Comparison of ENCODE assay signal across 8 mouse cellular contexts in the genomic region with DNA sequence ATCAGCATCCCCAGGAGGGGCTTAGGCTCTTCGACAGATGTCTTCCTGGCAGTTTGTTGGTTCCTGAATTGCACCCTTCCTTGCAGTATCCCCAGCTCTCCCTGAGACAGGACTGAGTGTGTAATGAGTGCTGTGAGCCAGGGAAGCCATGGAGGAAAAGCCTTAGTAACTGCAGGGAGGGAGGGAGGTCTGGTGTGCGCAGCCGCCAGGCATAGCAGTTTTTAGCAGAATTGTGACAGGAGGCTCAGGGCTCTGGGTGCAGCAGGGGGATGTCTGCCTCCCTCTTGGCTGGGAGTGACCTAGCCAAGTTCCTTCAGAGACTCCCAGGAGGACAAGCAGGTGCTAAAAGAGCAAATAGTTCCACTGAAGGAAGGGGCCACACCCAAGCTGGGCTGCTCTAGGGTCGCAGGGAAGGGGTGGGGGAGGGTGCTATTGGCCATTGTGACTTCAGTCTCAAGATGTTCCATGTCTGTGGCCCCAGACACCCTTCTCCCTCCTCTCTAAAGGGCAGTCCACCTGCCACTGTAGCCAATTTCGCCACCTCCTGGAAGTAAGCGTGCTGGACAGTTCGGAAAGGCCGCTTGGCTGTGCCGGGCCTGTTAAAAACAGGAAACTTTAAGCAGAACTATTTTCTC. TPM values are rescaled to one million over a fixed set of nuclear protein-coding genes. Genes with fewer than 3 reads are reported as not detected.
DNase-seq lines count a peak whose midpoint lies in the region; ATAC-seq and TF ChIP-seq lines count a peak whose summit lies in the region.

No protein-coding gene starts in this region.

- H3K4me3 ChIP-seq in liver, adult 2 months (ENCODE audit: insufficient read depth, low read depth, low read length), result no peak overlapping the region
- no peak overlapping the region for H3K4me3 ChIP-seq in liver, embryonic 12.5 days
- no peak overlapping the region for H3K4me3 ChIP-seq in embryonic facial prominence, embryonic 13.5 days
- H3K4me3 ChIP-seq in intestine, embryonic 16.5 days (ENCODE audit: low read length), result no peak overlapping the region

- peak overlapping the region; percentile 42 for H3K27ac ChIP-seq in liver, adult 2 months (replicated peaks; ENCODE audit: insufficient read depth, low read depth, low read length)
- no peak overlapping the region for H3K27ac ChIP-seq in liver, embryonic 12.5 days
- H3K27ac ChIP-seq in embryonic facial prominence, embryonic 13.5 days, result 0 out of 2 replicates have a peak overlapping the region, but pooled peaks have one; percentile 2
- peak overlapping the region; percentile 18; the same call in 1 of the 2 replicates for H3K27ac ChIP-seq in intestine, embryonic 16.5 days (ENCODE audit: low read length)

- no peaks in the 10 kb centered on the region for H3K27me3 ChIP-seq in liver, adult 2 months (ENCODE audit: control insufficient read depth, insufficient read depth, low read length)
- no peaks in the 10 kb centered on the region for H3K27me3 ChIP-seq in liver, embryonic 12.5 days (replicated peaks)
- H3K27me3 ChIP-seq in embryonic facial prominence, embryonic 13.5 days, result no peaks in the 10 kb centered on the region
- no peaks in the 10 kb centered on the region for H3K27me3 ChIP-seq in intestine, embryonic 16.5 days (replicated peaks; ENCODE audit: control insufficient read depth, insufficient read depth, low read length)

- H3K4me2 ChIP-seq in liver, embryonic 12.5 days, result no peak overlapping the region
- no peak overlapping the region for H3K4me2 ChIP-seq in embryonic facial prominence, embryonic 13.5 days
- no peak overlapping the region for H3K4me2 ChIP-seq in intestine, embryonic 16.5 days (ENCODE audit: low read depth, low read length)

- no peak for DNase-seq in liver, adult 2 months (ENCODE audit: extremely low read depth, low read depth, low spot score)
- DNase-seq in lung, postnatal 4 days, result peak; percentile 46 to 59
- DNase-seq in urinary bladder, postnatal 10 days (ENCODE audit: low spot score), result no peak
- no peak for DNase-seq in spleen, postnatal 14 days (ENCODE audit: low spot score in 2 of 2)
- DNase-seq in right cerebral cortex, postnatal 4 days, result no peak

- no peak overlapping the region for H3K9ac ChIP-seq in liver, adult 2 months (ENCODE audit: low read depth, low read length)
- H3K9ac ChIP-seq in liver, embryonic 12.5 days, result no peak overlapping the region
- H3K9ac ChIP-seq in embryonic facial prominence, embryonic 13.5 days, result no peak overlapping the region
- H3K9ac ChIP-seq in intestine, embryonic 16.5 days (ENCODE audit: low read depth, low read length), result no peak overlapping the region

- peaks cover 17% of the 10 kb centered on the region for H3K79me2 ChIP-seq in liver, adult 2 months (ENCODE audit: control insufficient read depth, insufficient read depth, low read length)

- no peaks in the 10 kb centered on the region for H3K9me3 ChIP-seq in liver, embryonic 12.5 days (replicated peaks)
- no peaks in the 10 kb centered on the region for H3K9me3 ChIP-seq in embryonic facial prominence, embryonic 13.5 days
- H3K9me3 ChIP-seq in intestine, embryonic 16.5 days (ENCODE audit: control insufficient read depth, low read length), result no peaks in the 10 kb centered on the region

- 64% methylated on average over 9 of the region's 9 CpGs for WGBS in liver, adult 2 months
- WGBS in liver, embryonic 12.5 days (ENCODE audit: insufficient replicate concordance), result 45% methylated on average over 9 of the region's 9 CpGs
- WGBS in embryonic facial prominence, embryonic 13.5 days, result 63% methylated on average over 9 of the region's 9 CpGs
- WGBS in intestine, embryonic 16.5 days, result 60% methylated on average over 9 of the region's 9 CpGs

- TF ChIP-seq POLR2A in liver, adult 2 months (IDR thresholded peaks at IDR 0.05; ENCODE audit: extremely low read depth, insufficient read depth, low read length), result no peak

- 0 out of 2 replicates have a peak, but pooled peaks cover 4% of the 10 kb centered on the region for H3K4me1 ChIP-seq in liver, adult 2 months (ENCODE audit: control insufficient read depth, insufficient read depth, low read length)
- peaks cover 20% of the 10 kb centered on the region for H3K4me1 ChIP-seq in liver, embryonic 12.5 days
- H3K4me1 ChIP-seq in embryonic facial prominence, embryonic 13.5 days, result peaks cover 24% of the 10 kb centered on the region
- peaks cover 24% of the 10 kb centered on the region for H3K4me1 ChIP-seq in intestine, embryonic 16.5 days (ENCODE audit: control insufficient read depth, insufficient read depth, low read length)

- TF ChIP-seq CTCF in liver, adult 2 months (IDR thresholded peaks at IDR 0.05; ENCODE audit: low read depth, low read length), result peak; percentile 52

- peaks cover 33% of the 10 kb centered on the region for H3K36me3 ChIP-seq in liver, adult 2 months (ENCODE audit: control insufficient read depth, insufficient read depth, low read length)
- H3K36me3 ChIP-seq in liver, embryonic 12.5 days, result 0 out of 2 replicates have a peak, but pooled peaks cover 4% of the 10 kb centered on the region
- no peaks in the 10 kb centered on the region for H3K36me3 ChIP-seq in embryonic facial prominence, embryonic 13.5 days
- no peaks in the 10 kb centered on the region for H3K36me3 ChIP-seq in intestine, embryonic 16.5 days (ENCODE audit: control insufficient read depth, insufficient read depth, low read length)

- no peak for ATAC-seq in liver, embryonic 12.5 days
- no peak for ATAC-seq in embryonic facial prominence, embryonic 13.5 days (ENCODE audit: insufficient number of reproducible peaks, insufficient read depth, low FRiP score, low TSS enrichment, low read depth)
- ATAC-seq in intestine, embryonic 16.5 days, result peak; percentile 34; the same call in 1 of the 2 replicates

RNA-seq across cellular contexts. Expression of a gene that starts 49.0 kb away (rescaled TPM):
- 41.3 and 59.0 TPM in 2 replicates for total RNA-seq in liver, adult 2 months (2014; rRNA removed)
- polyA plus RNA-seq in liver, adult 2 months (2012; rRNA removed), result 34.8 and 39.4 TPM in 2 replicates
- polyA plus RNA-seq in liver, embryonic 12.5 days (2016; fragmentation: Nextera tagmentation; extraction: Ambion mirVana), result 1.3 and 1.9 TPM in 2 replicates
- 3.0 and 3.9 TPM in 2 replicates for polyA plus RNA-seq in embryonic facial prominence, embryonic 13.5 days (2015; fragmentation: Nextera tagmentation; extraction: Ambion mirVana)
- polyA plus RNA-seq in intestine, embryonic 16.5 days (2015; fragmentation: Nextera tagmentation; extraction: Ambion mirVana), result 4.0 and 4.7 TPM in 2 replicates

Comparison
In these comparisons a context has a peak if more than half of its experiments do, and no peak if none do; other contexts are left out.
1. DNase-seq: peak in lung, postnatal 4 days (2 of 2); none in liver, adult 2 months (single experiment), urinary bladder, postnatal 10 days (single experiment), spleen, postnatal 14 days (0 of 2) and right cerebral cortex, postnatal 4 days (single experiment).